Mouse (Mus musculus) frontal cortex, postnatal 25 days (tissue): ENCODE measurements around the gene Gda.
A peak's percentile ranks its signal among the peaks of the same experiment; 100 is the strongest.

Experiments used
- DNase-seq, 2 experiments: peaks; one replicate each; pipeline ENCODE4 v3.0.0; 2022; ENCODE audit warnings: low spot score in 2 of 2

The Gda gene

DNA sequence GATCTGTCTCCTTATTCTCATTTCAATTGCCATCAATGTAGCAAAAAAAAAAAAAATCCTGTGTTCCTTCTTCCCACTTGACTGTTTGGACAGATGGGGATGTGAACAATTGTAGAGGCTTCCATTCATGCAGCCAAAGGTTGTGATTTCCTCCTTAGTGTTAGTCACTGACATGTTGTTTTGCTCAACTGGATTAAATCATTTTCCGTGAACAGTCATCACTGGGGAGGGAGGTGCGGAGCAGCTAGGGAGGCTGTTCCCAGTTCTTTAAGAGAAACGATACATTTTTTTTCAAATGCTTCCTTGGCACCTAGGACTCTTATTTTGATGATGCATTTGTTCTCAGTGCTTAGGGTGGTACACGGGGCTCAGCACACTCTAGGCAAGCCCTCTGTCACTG is 15.8 kb downstream of the Gda start:
- DNase-seq: no peak

- no peak for DNase-seq
Observed at GRCm38 (mm10) chr19:21441787-21442186, 31.5 kb downstream of the Gda start.

DNA sequence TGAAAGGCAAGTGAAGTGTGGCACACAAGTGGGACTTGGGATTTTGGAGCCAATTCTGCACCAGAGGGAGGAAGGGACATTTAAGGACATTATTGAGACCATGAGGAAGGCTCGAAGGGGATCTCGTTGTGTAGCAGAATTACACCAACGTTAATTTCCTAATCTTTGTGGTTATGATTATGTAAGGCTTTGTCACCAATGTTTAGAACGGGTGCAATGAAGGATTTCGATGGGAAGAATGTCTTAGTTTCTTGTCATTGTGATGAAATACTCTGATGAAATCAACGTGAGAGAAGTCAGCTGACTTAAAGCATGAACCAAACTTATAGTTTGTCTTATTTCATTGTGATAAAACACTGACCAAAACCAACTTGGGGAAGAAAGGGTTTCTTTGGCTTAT is 32.4 kb downstream of the Gda start:
- no peak for DNase-seq

- DNase-seq: no peak
Observed at GRCm38 (mm10) chr19:21439141-21439737, 34.0 kb downstream of the Gda start.

- no peak for DNase-seq
Observed at GRCm38 (mm10) chr19:21436566-21436965, 36.7 kb downstream of the Gda start.

- no peak for DNase-seq
Observed at GRCm38 (mm10) chr19:21433348-21433747, 39.9 kb downstream of the Gda start.

DNA sequence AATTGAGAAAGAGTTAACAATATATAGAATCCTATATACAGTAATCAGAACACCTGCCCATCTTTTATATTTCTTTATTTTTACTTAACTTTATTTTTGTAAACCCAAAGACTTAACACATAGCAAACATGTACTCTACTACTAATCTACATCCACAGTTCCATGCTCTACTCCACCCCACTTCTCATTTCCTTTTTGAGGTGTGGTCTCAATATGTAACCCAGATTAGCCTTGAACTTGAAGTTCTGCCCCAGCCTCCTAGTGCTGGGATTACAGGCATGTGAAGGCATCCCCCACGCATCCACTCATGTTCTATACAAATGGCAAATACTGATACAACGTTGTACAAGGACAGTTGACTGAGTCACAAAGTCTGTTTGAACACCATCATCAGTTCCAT is 40.4 kb downstream of the Gda start:
- no peak for DNase-seq

DNA sequence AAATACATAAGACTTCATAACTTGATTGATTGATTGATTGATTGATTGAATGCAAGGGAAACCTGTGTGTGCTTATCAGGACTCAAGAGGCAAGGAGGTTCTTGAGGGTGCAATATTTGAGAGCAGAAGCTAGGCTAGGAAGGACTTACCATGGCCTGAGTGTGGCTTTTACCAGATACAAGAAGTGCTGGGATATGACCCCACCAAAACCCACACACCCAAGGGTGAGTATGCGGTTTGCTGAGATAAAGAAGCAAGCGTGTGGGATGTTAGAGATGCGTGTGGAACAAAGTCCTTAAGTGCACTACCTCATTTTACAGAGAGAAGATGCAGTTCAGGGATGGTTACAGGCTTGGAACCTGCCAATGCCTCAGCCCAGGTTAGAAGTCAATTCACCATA is 41.0 kb downstream of the Gda start:
- no peak for DNase-seq

- DNase-seq: no peak
Observed at GRCm38 (mm10) chr19:21425391-21425790, 47.9 kb downstream of the Gda start.

GRCm38 (mm10) chr19:21423731-21424130 is 49.5 kb downstream of the Gda start:
- no peak for DNase-seq

GRCm38 (mm10) chr19:21418418-21418817 is 54.8 kb downstream of the Gda start:
- no peak for DNase-seq

GRCm38 (mm10) chr19:21415377-21415776 is 57.9 kb downstream of the Gda start:
- DNase-seq: no peak

DNA sequence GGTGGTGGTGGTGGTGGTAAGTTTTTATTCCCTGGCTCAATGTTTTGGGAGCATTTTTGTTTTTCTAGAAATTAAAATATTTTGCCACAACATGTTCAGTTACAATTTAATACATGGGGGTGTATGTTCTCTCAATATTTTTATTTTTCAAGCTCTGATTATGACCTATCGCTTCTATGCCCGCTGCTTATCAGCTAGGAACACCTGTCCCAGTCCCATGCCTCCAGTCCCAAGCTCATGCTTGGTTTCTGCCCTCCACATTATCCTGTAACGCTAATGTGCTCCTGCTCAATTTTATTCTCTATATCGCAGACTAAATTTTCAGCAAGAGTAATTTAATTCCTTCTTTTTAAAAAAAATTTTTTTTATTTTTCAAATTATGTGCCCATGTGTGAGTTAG is 64.1 kb downstream of the Gda start:
- no peak for DNase-seq

DNA sequence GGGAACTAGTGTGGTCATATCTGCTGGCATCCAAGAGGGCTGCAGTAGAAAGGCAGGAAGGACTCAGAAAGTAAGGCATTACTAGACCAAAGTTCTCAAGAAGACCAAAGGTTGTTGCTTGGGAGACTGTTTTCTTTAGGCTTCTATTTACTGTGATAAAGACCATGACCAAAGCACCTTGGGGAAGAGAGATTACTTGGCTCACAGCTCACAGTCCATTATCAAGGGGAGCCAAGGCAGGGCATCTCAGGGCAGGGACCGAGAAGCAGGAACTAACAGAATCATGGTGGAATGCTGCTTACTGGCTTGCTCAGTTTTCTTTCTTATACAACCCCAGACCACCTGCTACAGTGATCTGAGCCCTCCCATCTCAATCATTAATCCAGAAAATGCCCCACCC is 65.9 kb downstream of the Gda start:
- no peak for DNase-seq

DNA sequence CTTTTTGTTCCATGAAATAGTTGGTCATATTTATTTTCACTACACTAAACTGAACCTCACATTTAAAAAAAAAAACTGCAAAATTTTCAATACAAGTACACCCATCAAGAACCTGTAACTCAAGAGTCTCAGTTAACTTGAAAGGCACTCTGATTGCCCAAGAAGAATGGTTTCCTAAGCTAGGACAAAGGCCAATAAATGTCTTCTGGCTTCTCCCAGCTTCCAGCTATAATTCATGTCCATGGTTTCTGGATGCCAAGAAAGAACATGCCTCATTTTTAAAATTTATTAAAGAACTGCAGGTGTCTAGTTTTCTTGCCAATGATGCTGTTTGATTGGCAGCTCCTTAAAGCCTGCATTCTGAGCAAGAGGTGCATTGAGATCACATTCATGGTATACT is 75.3 kb downstream of the Gda start:
- DNase-seq: no peak

DNA sequence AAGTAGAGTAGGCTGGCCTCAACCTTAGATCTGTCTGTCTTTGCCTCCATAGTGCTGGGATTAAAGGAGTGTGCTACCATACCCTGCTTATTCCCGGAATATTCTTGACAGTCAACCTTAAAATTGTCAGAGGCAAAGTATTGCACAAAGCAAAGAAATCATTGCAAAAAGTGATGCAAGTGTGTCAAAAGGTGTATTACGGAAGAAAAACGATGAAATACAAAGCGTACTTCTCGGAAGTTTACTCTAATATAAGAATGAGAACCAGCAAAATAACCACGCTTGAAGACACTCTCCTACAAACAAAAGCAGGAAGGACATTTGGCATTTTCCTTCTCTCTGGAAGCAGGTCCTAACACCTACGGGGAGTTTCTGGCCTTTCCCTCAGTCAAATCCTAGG is 76.9 kb downstream of the Gda start:
- DNase-seq: no peak

DNA sequence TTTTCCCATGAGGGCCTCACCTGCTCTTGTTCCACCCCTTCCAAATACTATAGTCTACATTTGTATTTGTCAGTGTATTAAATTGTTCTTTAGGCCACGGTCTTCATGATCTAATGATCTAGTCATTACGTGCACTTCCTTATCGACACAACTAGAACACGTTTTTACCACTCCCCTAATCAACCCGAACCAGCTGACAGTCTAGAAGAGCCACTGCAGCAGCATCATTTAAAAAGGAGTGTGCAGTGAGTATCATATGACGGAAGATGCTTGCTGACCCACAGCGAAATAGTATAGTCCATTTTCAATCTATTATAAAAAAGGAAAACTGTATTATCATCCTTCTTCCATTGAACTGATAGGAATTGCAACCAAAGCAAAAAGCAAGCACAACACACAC is 82.3 kb downstream of the Gda start:
- DNase-seq: no peak

GRCm38 (mm10) chr19:21386842-21387241 is 86.4 kb downstream of the Gda start:
- no peak for DNase-seq

GRCm38 (mm10) chr19:21384231-21384630 is 89.0 kb downstream of the Gda start:
- DNase-seq: no peak

- no peak for DNase-seq
Observed at GRCm38 (mm10) chr19:21383491-21384226, 89.6 kb downstream of the Gda start.

DNA sequence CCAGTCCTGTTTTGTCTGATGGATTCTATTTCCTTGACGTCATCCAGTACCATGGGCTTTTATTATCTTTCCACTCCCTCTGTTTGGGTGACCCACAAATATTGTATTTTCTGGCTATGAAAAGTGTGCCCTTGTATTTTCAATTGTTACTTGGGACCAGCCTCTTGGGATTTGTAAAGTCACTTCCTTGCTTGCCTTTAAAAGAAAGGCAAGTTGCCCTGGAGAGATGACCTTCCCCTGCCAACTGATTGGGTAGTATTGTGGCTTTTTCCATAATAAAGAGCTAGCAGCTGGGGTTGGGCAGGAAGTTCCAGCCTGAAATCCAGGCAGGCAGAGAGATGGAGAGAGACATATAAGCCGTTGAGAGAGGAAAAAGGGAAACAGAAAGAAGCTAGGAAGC is 91.5 kb downstream of the Gda start:
- no peak for DNase-seq

- DNase-seq: peak in 1 of 2 experiments; percentile 13
Observed at GRCm38 (mm10) chr19:21379195-21379594, 94.0 kb downstream of the Gda start.

- DNase-seq: no peak
Observed at GRCm38 (mm10) chr19:21376445-21377218, 96.6 kb downstream of the Gda start.
